Mouse (Mus musculus): ENCODE measurements around the gene Gm10644.

DNA sequence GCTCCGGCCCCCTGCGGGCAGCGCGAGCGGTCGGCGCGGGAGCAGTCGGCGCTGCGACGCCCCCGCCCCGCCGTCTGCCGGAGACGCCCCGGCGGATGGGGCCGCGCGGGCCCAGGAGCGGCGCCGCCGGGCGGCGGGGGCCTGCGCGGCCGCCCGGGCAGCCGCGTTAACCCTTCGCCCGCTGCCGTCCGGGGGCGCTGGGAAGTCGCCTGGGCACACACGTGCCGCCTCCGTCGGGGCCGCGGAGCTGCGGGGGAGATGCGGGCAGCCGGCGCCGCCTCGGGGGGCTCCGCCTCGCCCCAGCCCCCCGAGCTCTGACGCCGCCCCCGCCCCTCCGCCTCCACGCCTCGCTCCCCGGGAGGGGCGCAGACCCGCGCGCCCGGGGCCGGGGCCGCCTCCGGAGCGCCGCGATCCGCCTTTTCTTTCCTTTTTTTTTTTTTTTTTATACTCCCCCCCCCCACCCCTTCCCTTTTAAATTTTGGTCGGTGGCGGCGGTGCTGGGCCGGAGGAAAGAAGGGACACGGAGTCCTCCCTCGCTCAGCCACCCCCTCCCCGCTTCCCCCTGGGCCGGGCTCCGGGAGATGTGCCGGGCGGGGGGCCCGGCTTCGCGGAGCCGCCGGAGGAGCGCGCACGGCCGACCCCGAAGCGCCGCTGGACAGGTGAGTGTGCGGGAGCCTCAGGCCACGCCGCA, 54.6 kb downstream of the Gm10644 start:
- TF ChIP-seq EP300 (optimal IDR thresholded peaks at IDR 0.05): no peak
- peak; percentile 1; the same call in 1 of the 2 replicates for TF ChIP-seq CTCF (IDR thresholded peaks at IDR 0.05; ENCODE audit: low read depth)

All from stomach, postnatal 0 days (tissue).